Mouse (Mus musculus) kidney, postnatal 0 days (tissue): Measurements from ENCODE around the gene Bcl2l2. TPM values are rescaled to one million over a fixed set of nuclear protein-coding genes. Genes with fewer than 3 reads are reported as not detected.

ENCODE experiments used
- ATAC-seq: fragments of 200-750 bp; cut with Nextera tagmentation; replicated peaks from 2 replicates; pipeline ENCODE4 v1.8.0; 2017; ENCODE audit warnings: low read depth, moderate number of reproducible peaks, moderate TSS enrichment, moderate library complexity; ENCODE audit not compliant: low FRiP score
- DNase-seq: peaks from one replicate; pipeline ENCODE4 v3.0.0-alpha.2; 2016; ENCODE audit warnings: low spot score
- H3K27ac ChIP-seq: fragments of 300-500 bp; sonication (generic); 2 replicates; pipeline ENCODE4 v1.5.1; 2014; ENCODE audit warnings: mild to moderate bottlenecking
- H3K27me3 ChIP-seq: fragments of 300-500 bp; sonication (generic); 2 replicates; pipeline ENCODE4 v1.6.1; 2014; ENCODE audit warnings: low read length, mixed read lengths; ENCODE audit not compliant: insufficient read depth
- H3K36me3 ChIP-seq: fragments of 300-500 bp; sonication (generic); 2 replicates; pipeline ENCODE4 v1.6.1; 2014; ENCODE audit warnings: low read length, mixed read lengths; ENCODE audit not compliant: insufficient read depth
- H3K4me1 ChIP-seq: fragments of 300-500 bp; sonication (generic); replicated peaks from 2 replicates; pipeline ENCODE4 v1.6.1; 2014; ENCODE audit warnings: antibody characterized with exemption, low read length, mixed read lengths; ENCODE audit not compliant: insufficient read depth
- H3K4me2 ChIP-seq: fragments of 300-500 bp; sonication (generic); 2 replicates; pipeline ENCODE4 v1.6.1; 2014; ENCODE audit warnings: mild to moderate bottlenecking, low read length, moderate library complexity, mixed read lengths
- H3K4me3 ChIP-seq: fragments of 300-500 bp; sonication (generic); replicated peaks from 2 replicates; pipeline ENCODE4 v1.5.1; 2014; ENCODE audit warnings: low read depth, low read length
- H3K9ac ChIP-seq: fragments of 300-500 bp; sonication (generic); 2 replicates; pipeline ENCODE4 v1.6.1; 2014; ENCODE audit warnings: low read depth, low read length
- H3K9me3 ChIP-seq: fragments of 300-500 bp; sonication (generic); replicated peaks from 2 replicates; pipeline ENCODE4 v1.6.1; 2016; ENCODE audit warnings: low read length, inconsistent platforms, mixed read lengths
- CTCF ChIP-seq: IDR thresholded peaks from 2 replicates; pipeline ENCODE4 v1.5.1; 2016; ENCODE audit warnings: antibody characterized with exemption, low read depth, mild to moderate bottlenecking, moderate library complexity
- WGBS: fragments of 180-500 bp; shearing (Covaris S2); extraction: QIAGEN DNeasy Blood & Tissue Kit; methylation state at CpG from one replicate; pipeline ENCODE4 v1.1.7; 2014; 5-methylcytosine and 5-hydroxymethylcytosine counted together
- polyA plus RNA-seq: library from polyadenylated mRNA; unstranded; fragments of >200 nt; fragmentation: Nextera tagmentation; extraction: Ambion mirVana; gene quantifications from 2 replicates; pipeline ENCODE4 v1.2.1, GENCODE M21; 2015

Bcl2l2 gene
- polyA plus RNA-seq, 1 experiment from 2014 or later, result 5.3 TPM

- H3K4me2 ChIP-seq, result peak overlapping the region; percentile 83
- no peak overlapping the region for H3K9ac ChIP-seq
- ATAC-seq (no peak), DNase-seq (no peak)
- H3K4me3 ChIP-seq, result no peak overlapping the region
- no peaks in the 10 kb centered on the region for H3K27me3 ChIP-seq
- no peak overlapping the region for H3K27ac ChIP-seq
- no peaks in the 10 kb centered on the region for H3K9me3 ChIP-seq
- WGBS, result 82% methylated on average over 11 of the region's 11 CpGs
- peaks cover 11% of the 10 kb centered on the region for H3K4me1 ChIP-seq
- H3K36me3 ChIP-seq, result no peaks in the 10 kb centered on the region
- no peak for TF ChIP-seq CTCF
Measured at GRCm38 (mm10) chr14:54885309-54885708, 2.1 kb downstream of the Bcl2l2 start.

GRCm38 (mm10) chr14:54892200-54892599 is 9.0 kb downstream of the Bcl2l2 start, which contains the start of gene Pabpn1:
Gene Pabpn1 (plus strand): TSS chr14:54892500.
- Histone ChIP-seq H3K4me1 (0 out of 2 replicates have a peak, but pooled peaks cover 3% of the 10 kb centered on the region), H3K27me3 (no peaks in the 10 kb centered on the region), H3K4me2 (peak within 1 kb of the TSS; percentile 47), H3K9me3 (no peaks in the 10 kb centered on the region), H3K4me3 (peak within 1 kb of the TSS; percentile 100), H3K36me3 (peaks cover 7% of the 10 kb centered on the region), H3K27ac (peak within 1 kb of the TSS; percentile 77), H3K9ac (peak within 1 kb of the TSS; percentile 20; the same call in 1 of the 2 replicates)
- DNase-seq, result no peak
- no peak for TF ChIP-seq CTCF
- 93% methylated on average over 3 of the region's 3 CpGs for whole genome bisulfite sequencing
- no peak for ATAC-seq

DNA sequence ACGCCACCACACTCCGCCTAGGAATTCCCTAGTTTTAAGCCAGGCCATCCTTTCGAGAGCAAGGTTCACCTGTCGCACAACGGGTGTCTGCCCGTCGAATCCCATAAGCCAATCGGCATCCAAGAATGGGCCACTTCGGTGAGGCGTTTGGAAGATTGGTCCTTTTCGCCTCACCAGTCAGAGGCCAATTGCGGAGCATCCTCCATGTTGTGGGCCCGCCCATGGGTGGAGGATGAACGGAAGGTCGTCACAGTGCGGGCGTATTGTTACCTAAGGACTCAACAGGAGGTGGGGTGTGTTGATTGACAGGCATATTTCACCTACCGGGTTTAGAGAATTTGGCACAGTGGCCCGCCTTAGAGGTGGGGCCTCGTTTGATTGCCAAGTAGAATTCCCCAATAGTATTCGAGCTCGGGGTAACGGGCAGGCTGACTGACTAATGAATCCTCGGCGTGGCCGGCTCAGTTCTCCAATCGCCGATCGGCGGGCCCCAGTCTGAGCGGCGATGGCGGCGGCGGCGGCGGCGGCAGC is 10.5 kb downstream of the Bcl2l2 start:
- Histone ChIP-seq H3K36me3 (peaks cover 17% of the 10 kb centered on the region), H3K4me1 (0 out of 2 replicates have a peak, but pooled peaks cover 3% of the 10 kb centered on the region), H3K4me3 (peak overlapping the region; percentile 100), H3K4me2 (peak overlapping the region; percentile 61), H3K27ac (peak overlapping the region; percentile 97), H3K9ac (peak overlapping the region; percentile 100), H3K27me3 (no peaks in the 10 kb centered on the region), H3K9me3 (no peaks in the 10 kb centered on the region)
- WGBS, result under 1% methylated on average over 34 of the region's 38 CpGs
- no peak for TF ChIP-seq CTCF
- DNase-seq (peak; percentile 100), ATAC-seq (peak; percentile 99)

GRCm38 (mm10) chr14:54894296-54895151 is 11.3 kb downstream of the Bcl2l2 start:
- peak; percentile 50 for ATAC-seq
- H3K4me3 ChIP-seq, result peak overlapping the region; percentile 100
- H3K4me1 ChIP-seq, result 0 out of 2 replicates have a peak, but pooled peaks cover 3% of the 10 kb centered on the region
- peak overlapping the region; percentile 100 for H3K9ac ChIP-seq
- DNase-seq, result peak; percentile 68
- peak overlapping the region; percentile 61 for H3K4me2 ChIP-seq
- H3K36me3 ChIP-seq, result peaks cover 22% of the 10 kb centered on the region
- under 1% methylated on average over 54 of the region's 54 CpGs for WGBS
- no peaks in the 10 kb centered on the region for H3K9me3 ChIP-seq
- H3K27me3 ChIP-seq, result no peaks in the 10 kb centered on the region
- peak overlapping the region; percentile 97 for H3K27ac ChIP-seq
- no peak for TF ChIP-seq CTCF

GRCm38 (mm10) chr14:54897445-54897844 is 14.3 kb downstream of the Bcl2l2 start:
- Histone ChIP-seq H3K9me3 (no peaks in the 10 kb centered on the region), H3K9ac (no peak overlapping the region), H3K27ac (0 out of 2 replicates have a peak overlapping the region, but pooled peaks have one; percentile 0), H3K36me3 (peaks cover 22% of the 10 kb centered on the region), H3K4me1 (0 out of 2 replicates have a peak, but pooled peaks cover 3% of the 10 kb centered on the region), H3K4me2 (no peak overlapping the region), H3K4me3 (no peak overlapping the region), H3K27me3 (no peaks in the 10 kb centered on the region)
- DNase-seq (peak; percentile 54), ATAC-seq (no peak)
- TF ChIP-seq CTCF, result no peak
- WGBS, result 22% methylated on average over 2 of the region's 2 CpGs

GRCm38 (mm10) chr14:54900383-54900782 is 17.2 kb downstream of the Bcl2l2 start:
- Histone ChIP-seq H3K36me3 (peaks cover 22% of the 10 kb centered on the region), H3K4me2 (no peak overlapping the region), H3K9ac (no peak overlapping the region), H3K9me3 (no peaks in the 10 kb centered on the region), H3K27me3 (no peaks in the 10 kb centered on the region), H3K4me1 (0 out of 2 replicates have a peak, but pooled peaks cover 3% of the 10 kb centered on the region), H3K27ac (no peak overlapping the region), H3K4me3 (no peak overlapping the region)
- peak; percentile 96 for TF ChIP-seq CTCF
- under 1% methylated on average over 3 of the region's 3 CpGs for WGBS
- peak; percentile 50 for ATAC-seq
- DNase-seq, result peak; percentile 94
